Mouse (Mus musculus): ENCODE data around the gene Igf2bp2.

The Igf2bp2 gene

GRCm38 (mm10) chr16:22162512-22163455 is at the start of gene Igf2bp2:
Gene Igf2bp2, minus strand, starts transcription at chr16:22163299.
- no peak for DNase-seq

GRCm38 (mm10) chr16:22203501-22203900 is 40.4 kb upstream of the Igf2bp2 start:
- no peak for DNase-seq

GRCm38 (mm10) chr16:22201858-22202257 is 38.8 kb upstream of the Igf2bp2 start:
- no peak for DNase-seq

GRCm38 (mm10) chr16:22200476-22200875 is 37.4 kb upstream of the Igf2bp2 start:
- no peak for DNase-seq

GRCm38 (mm10) chr16:22187366-22187765 is 24.3 kb upstream of the Igf2bp2 start:
- no peak for DNase-seq

GRCm38 (mm10) chr16:22185411-22185810 is 22.3 kb upstream of the Igf2bp2 start:
- no peak for DNase-seq

GRCm38 (mm10) chr16:22184113-22184512 is 21.0 kb upstream of the Igf2bp2 start:
- DNase-seq: no peak

GRCm38 (mm10) chr16:22182286-22182685 is 19.2 kb upstream of the Igf2bp2 start:
- no peak for DNase-seq

GRCm38 (mm10) chr16:22178793-22179192 is 15.7 kb upstream of the Igf2bp2 start:
- DNase-seq: no peak

GRCm38 (mm10) chr16:22177999-22178398 is 14.9 kb upstream of the Igf2bp2 start:
- no peak for DNase-seq

- DNase-seq: no peak
Measured at GRCm38 (mm10) chr16:22168731-22169130, 5.6 kb upstream of the Igf2bp2 start.

GRCm38 (mm10) chr16:22165556-22165955 is 2.5 kb upstream of the Igf2bp2 start:
- DNase-seq: no peak

- DNase-seq: no peak
Measured at GRCm38 (mm10) chr16:22164446-22164845, 1.3 kb upstream of the Igf2bp2 start.

GRCm38 (mm10) chr16:22163456-22163851 is 355 bp upstream of the Igf2bp2 start:
- no peak for DNase-seq

GRCm38 (mm10) chr16:22162066-22162511 is 1.0 kb downstream of the Igf2bp2 start:
- no peak for DNase-seq

- no peak for DNase-seq
Measured at GRCm38 (mm10) chr16:22161351-22162065, 1.6 kb downstream of the Igf2bp2 start.

- no peak for DNase-seq
Measured at GRCm38 (mm10) chr16:22160386-22161145, 2.5 kb downstream of the Igf2bp2 start.

- DNase-seq: no peak
Measured at GRCm38 (mm10) chr16:22152941-22153444, 10.1 kb downstream of the Igf2bp2 start.

- no peak for DNase-seq
Measured at GRCm38 (mm10) chr16:22151706-22152315, 11.3 kb downstream of the Igf2bp2 start.

- no peak for DNase-seq
Measured at GRCm38 (mm10) chr16:22150421-22150820, 12.7 kb downstream of the Igf2bp2 start.

GRCm38 (mm10) chr16:22149659-22150345 is 13.3 kb downstream of the Igf2bp2 start:
- no peak for DNase-seq

- DNase-seq: no peak
Measured at GRCm38 (mm10) chr16:22149076-22149475, 14.0 kb downstream of the Igf2bp2 start.

All from cerebellum, adult 11-12 months (tissue).